In genomic region chr8:123145279-123145678, GRCm38 (mm10) we compare ENCODE assay signal across 7 mouse cellular contexts. TPM values are rescaled to one million over a fixed set of nuclear protein-coding genes. Genes with fewer than 3 reads are reported as not detected.
DNase-seq lines count a peak whose midpoint lies in the region; ATAC-seq lines count a peak whose summit lies in the region.

No protein-coding gene starts in this region.

- no peak overlapping the region for H3K27ac ChIP-seq in neural tube, embryonic 11.5 days (ENCODE audit: low read depth, low read length)
- H3K27ac ChIP-seq in forebrain, embryonic 15.5 days (replicated peaks), result no peak overlapping the region

- WGBS in neural tube, embryonic 11.5 days, result 57% methylated on average over 6 of the region's 6 CpGs
- WGBS in forebrain, embryonic 15.5 days, result 60% methylated on average over 6 of the region's 6 CpGs

- H3K4me3 ChIP-seq in neural tube, embryonic 11.5 days (ENCODE audit: low read depth, low read length), result no peak overlapping the region
- H3K4me3 ChIP-seq in forebrain, embryonic 15.5 days, result no peak overlapping the region

- H3K9me3 ChIP-seq in neural tube, embryonic 11.5 days (ENCODE audit: control insufficient read depth, low read length), result no peaks in the 10 kb centered on the region
- H3K9me3 ChIP-seq in forebrain, embryonic 15.5 days, result no peaks in the 10 kb centered on the region

- no peaks in the 10 kb centered on the region for H3K27me3 ChIP-seq in neural tube, embryonic 11.5 days (ENCODE audit: control insufficient read depth, insufficient read depth, low read length)
- no peaks in the 10 kb centered on the region for H3K27me3 ChIP-seq in forebrain, embryonic 15.5 days

- ATAC-seq in neural tube, embryonic 11.5 days (ENCODE audit: insufficient read depth, low FRiP score, low TSS enrichment), result no peak
- no peak for ATAC-seq in forebrain, embryonic 15.5 days (replicated peaks)

- H3K4me2 ChIP-seq in neural tube, embryonic 11.5 days (ENCODE audit: low read depth), result no peak overlapping the region
- H3K4me2 ChIP-seq in forebrain, embryonic 15.5 days (replicated peaks), result no peak overlapping the region

- no peaks in the 10 kb centered on the region for H3K36me3 ChIP-seq in neural tube, embryonic 11.5 days (ENCODE audit: control insufficient read depth, insufficient read depth, low read length)
- no peaks in the 10 kb centered on the region for H3K36me3 ChIP-seq in forebrain, embryonic 15.5 days

- peak; percentile 55 for DNase-seq in neural tube, embryonic 11.5 days (ENCODE audit: low spot score)
- no peak for DNase-seq in neural tube, embryonic 10.5 days (ENCODE audit: extremely low spot score, low spot score)
- DNase-seq in brain, adult 2 months (ENCODE audit: low read depth, low spot score), result peak; percentile 23
- peak; percentile 53 to 61 for DNase-seq in heart, adult 9 months (ENCODE audit: low spot score in 2 of 2)
- peak; percentile 55 for DNase-seq in lung, postnatal 25 days (ENCODE audit: low spot score)
- no peak for DNase-seq in spleen, postnatal 36 days (ENCODE audit: low spot score in 2 of 2)

- H3K4me1 ChIP-seq in neural tube, embryonic 11.5 days (ENCODE audit: control insufficient read depth, insufficient read depth, low read length), result no peaks in the 10 kb centered on the region
- peaks cover 5% of the 10 kb centered on the region; the same call in 1 of the 2 replicates for H3K4me1 ChIP-seq in forebrain, embryonic 15.5 days

- H3K9ac ChIP-seq in neural tube, embryonic 11.5 days (ENCODE audit: low read length), result no peak overlapping the region
- H3K9ac ChIP-seq in forebrain, embryonic 15.5 days (replicated peaks), result no peak overlapping the region

RNA-seq across cellular contexts. Expression of gene Sult5a1, which starts 12.8 kb away (rescaled TPM):
- polyA plus RNA-seq in neural tube, embryonic 11.5 days (2014; fragmentation: Nextera tagmentation; extraction: Ambion mirVana), result 2.3 and 5.6 TPM in 2 replicates
- polyA plus RNA-seq in forebrain, embryonic 15.5 days (2015; fragmentation: Nextera tagmentation; extraction: Ambion mirVana), result 0.69 and 1.0 TPM in 2 replicates

RNA-seq across cellular contexts. Expression of gene Cpne7, which starts 28.1 kb away (rescaled TPM):
- 0.40 TPM in 1 of 2 replicates, not detected in the other for polyA plus RNA-seq in neural tube, embryonic 11.5 days (2014; fragmentation: Nextera tagmentation; extraction: Ambion mirVana)
- polyA plus RNA-seq in forebrain, embryonic 15.5 days (2015; fragmentation: Nextera tagmentation; extraction: Ambion mirVana), result 2.5 and 3.2 TPM in 2 replicates

RNA-seq across cellular contexts. Expression of gene Dpep1, which starts 40.8 kb away (rescaled TPM):
- polyA plus RNA-seq in neural tube, embryonic 11.5 days (2014; fragmentation: Nextera tagmentation; extraction: Ambion mirVana), result 0.66 and 1.3 TPM in 2 replicates
- 0.11 TPM in 1 of 2 replicates, not detected in the other for polyA plus RNA-seq in forebrain, embryonic 15.5 days (2015; fragmentation: Nextera tagmentation; extraction: Ambion mirVana)

RNA-seq across cellular contexts. Expression of gene Rpl13, which starts 43.1 kb away (rescaled TPM):
- polyA plus RNA-seq in neural tube, embryonic 11.5 days (2014; fragmentation: Nextera tagmentation; extraction: Ambion mirVana), result 1,194 and 1,271 TPM in 2 replicates
- polyA plus RNA-seq in forebrain, embryonic 15.5 days (2015; fragmentation: Nextera tagmentation; extraction: Ambion mirVana), result 886 and 899 TPM in 2 replicates

Comparison
In these comparisons a context has a peak if more than half of its experiments do, and no peak if none do; other contexts are left out.
1. DNase-seq: peak in neural tube, embryonic 11.5 days (single experiment), brain, adult 2 months (single experiment), heart, adult 9 months (2 of 2) and lung, postnatal 25 days (single experiment); none in neural tube, embryonic 10.5 days (single experiment) and spleen, postnatal 36 days (0 of 2).